Mouse (Mus musculus) stomach, postnatal 0 days (tissue): ENCODE measurements around the gene Gm44790. TPM values are rescaled to one million over a fixed set of nuclear protein-coding genes. Genes with fewer than 3 reads are reported as not detected.

ENCODE experiments used
- ATAC-seq: fragments of 200-750 bp; cut with Nextera tagmentation; 2 replicates; pipeline ENCODE4 v1.8.0; 2017; ENCODE audit not compliant: low FRiP score, low TSS enrichment
- DNase-seq: peaks from one replicate; pipeline ENCODE4 v3.0.0-alpha.2; 2016; ENCODE audit warnings: low spot score
- H3K27ac ChIP-seq: fragments of 300-500 bp; sonication (generic); replicated peaks from 2 replicates; pipeline ENCODE4 v1.5.1; 2014; ENCODE audit warnings: mild to moderate bottlenecking, control low read depth
- H3K27me3 ChIP-seq: fragments of 300-500 bp; sonication (generic); 2 replicates; pipeline ENCODE4 v1.6.1; 2014; ENCODE audit warnings: low read length; ENCODE audit not compliant: control insufficient read depth, insufficient read depth
- H3K36me3 ChIP-seq: fragments of 300-500 bp; sonication (generic); 2 replicates; pipeline ENCODE4 v1.6.1; 2014; ENCODE audit warnings: low read length, mixed read lengths; ENCODE audit not compliant: control insufficient read depth, insufficient read depth
- H3K4me1 ChIP-seq: fragments of 300-500 bp; sonication (generic); replicated peaks from 2 replicates; pipeline ENCODE4 v1.6.1; 2014; ENCODE audit warnings: antibody characterized with exemption; ENCODE audit not compliant: control insufficient read depth, insufficient read depth
- H3K4me2 ChIP-seq: fragments of 300-500 bp; sonication (generic); replicated peaks from 2 replicates; pipeline ENCODE4 v1.6.1; 2014; ENCODE audit warnings: low read depth, mild to moderate bottlenecking, control low read depth, moderate library complexity
- H3K4me3 ChIP-seq: fragments of 300-500 bp; sonication (generic); 2 replicates; pipeline ENCODE4 v1.5.1; 2014; ENCODE audit warnings: low read depth, low read length, control low read depth
- H3K9ac ChIP-seq: fragments of 300-500 bp; sonication (generic); 2 replicates; pipeline ENCODE4 v1.6.1; 2014; ENCODE audit warnings: mild to moderate bottlenecking, low read length, control low read depth, mixed read lengths
- H3K9me3 ChIP-seq: fragments of 300-500 bp; sonication (generic); 2 replicates; pipeline ENCODE4 v1.6.1; 2016; ENCODE audit warnings: low read length; ENCODE audit not compliant: control insufficient read depth
- CTCF ChIP-seq: IDR thresholded peaks from 2 replicates; pipeline ENCODE4 v1.5.1; 2016; ENCODE audit warnings: antibody characterized with exemption, low read depth, mild to moderate bottlenecking, moderate library complexity
- EP300 ChIP-seq: optimal IDR thresholded peaks from 2 replicates; pipeline ENCODE3; 2016; ENCODE audit warnings: antibody characterized with exemption
- WGBS: fragments of 180-500 bp; shearing (Covaris S2); extraction: QIAGEN DNeasy Blood & Tissue Kit; methylation state at CpG from one replicate; pipeline ENCODE4 v1.1.7; 2014; 5-methylcytosine and 5-hydroxymethylcytosine counted together
- polyA plus RNA-seq: library from polyadenylated mRNA; unstranded; fragments of >200 nt; fragmentation: Nextera tagmentation; extraction: Ambion mirVana; gene quantifications from 2 replicates; pipeline ENCODE4 v1.2.1, GENCODE M21; 2015

The Gm44790 gene
- polyA plus RNA-seq, 1 experiment from 2014 or later, result not detected

- WGBS, result 43% methylated on average over 7 of the region's 7 CpGs
- TF ChIP-seq EP300 (no peak), CTCF (peak; percentile 38)
- H3K36me3 ChIP-seq, result peaks cover 4% of the 10 kb centered on the region; the same call in 1 of the 2 replicates
Observed at GRCm38 (mm10) chr6:86473077-86473476, 46.6 kb downstream of the Gm44790 start.

GRCm38 (mm10) chr6:86474072-86474471 lies 47.6 kb downstream of the Gm44790 start:
- DNase-seq, result no peak
- Histone ChIP-seq H3K4me3 (no peak overlapping the region), H3K9ac (no peak overlapping the region), H3K27me3 (no peaks in the 10 kb centered on the region), H3K4me2 (no peak overlapping the region), H3K27ac (0 out of 2 replicates have a peak overlapping the region, but pooled peaks have one; percentile 13), H3K4me1 (peaks cover 9% of the 10 kb centered on the region), H3K9me3 (no peaks in the 10 kb centered on the region), H3K36me3 (peaks cover 4% of the 10 kb centered on the region; the same call in 1 of the 2 replicates)
- no peak for ATAC-seq
- 90% methylated on average over 5 of the region's 5 CpGs for WGBS
- TF ChIP-seq CTCF (no peak), EP300 (no peak)

More at GRCm38 (mm10) chr6:86473077-86473476, 46.6 kb downstream of the Gm44790 start:
- Histone ChIP-seq H3K9ac (peak overlapping the region; percentile 61), H3K27me3 (no peaks in the 10 kb centered on the region), H3K4me2 (peak overlapping the region; percentile 50), H3K4me3 (peak overlapping the region; percentile 35), H3K27ac (peak overlapping the region; percentile 88), H3K4me1 (peaks cover 9% of the 10 kb centered on the region), H3K9me3 (no peaks in the 10 kb centered on the region)
- ATAC-seq (no peak), DNase-seq (peak; percentile 27)

DNA sequence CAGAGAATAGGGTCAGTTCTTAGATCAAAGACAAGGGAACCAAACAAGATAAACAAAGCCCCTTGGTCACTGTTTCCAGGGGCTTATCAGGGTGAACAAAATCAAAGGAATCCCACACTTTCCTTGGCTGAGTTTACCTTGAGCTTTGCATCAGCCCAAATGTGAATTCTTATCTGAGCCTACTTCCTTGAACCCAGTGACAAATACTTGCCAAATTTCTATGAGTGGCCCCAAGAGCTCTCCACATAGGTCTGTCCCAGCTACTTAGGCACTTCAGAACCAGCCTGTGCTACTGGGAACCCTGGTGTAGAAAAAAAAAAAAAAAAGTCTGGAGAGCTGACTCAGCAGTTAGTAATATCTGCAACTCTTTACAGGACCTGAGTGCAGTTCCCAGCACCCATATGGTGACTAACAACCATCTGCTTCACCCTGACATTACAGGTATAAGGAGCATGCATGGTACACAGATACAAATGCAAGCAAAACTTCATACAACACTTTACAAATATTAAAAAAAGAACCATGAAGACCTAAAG lies 48.3 kb downstream of the Gm44790 start:
- no peak for ATAC-seq
- peaks cover 4% of the 10 kb centered on the region; the same call in 1 of the 2 replicates for H3K36me3 ChIP-seq
- no peak overlapping the region for H3K9ac ChIP-seq
- TF ChIP-seq EP300 (no peak), CTCF (no peak)
- peaks cover 9% of the 10 kb centered on the region for H3K4me1 ChIP-seq
- no peaks in the 10 kb centered on the region for H3K9me3 ChIP-seq
- no peak overlapping the region for H3K4me3 ChIP-seq
- no peak for DNase-seq
- peak overlapping the region; percentile 65; the same call in 1 of the 2 replicates for H3K27ac ChIP-seq
- no peaks in the 10 kb centered on the region for H3K27me3 ChIP-seq
- no peak overlapping the region for H3K4me2 ChIP-seq

DNA sequence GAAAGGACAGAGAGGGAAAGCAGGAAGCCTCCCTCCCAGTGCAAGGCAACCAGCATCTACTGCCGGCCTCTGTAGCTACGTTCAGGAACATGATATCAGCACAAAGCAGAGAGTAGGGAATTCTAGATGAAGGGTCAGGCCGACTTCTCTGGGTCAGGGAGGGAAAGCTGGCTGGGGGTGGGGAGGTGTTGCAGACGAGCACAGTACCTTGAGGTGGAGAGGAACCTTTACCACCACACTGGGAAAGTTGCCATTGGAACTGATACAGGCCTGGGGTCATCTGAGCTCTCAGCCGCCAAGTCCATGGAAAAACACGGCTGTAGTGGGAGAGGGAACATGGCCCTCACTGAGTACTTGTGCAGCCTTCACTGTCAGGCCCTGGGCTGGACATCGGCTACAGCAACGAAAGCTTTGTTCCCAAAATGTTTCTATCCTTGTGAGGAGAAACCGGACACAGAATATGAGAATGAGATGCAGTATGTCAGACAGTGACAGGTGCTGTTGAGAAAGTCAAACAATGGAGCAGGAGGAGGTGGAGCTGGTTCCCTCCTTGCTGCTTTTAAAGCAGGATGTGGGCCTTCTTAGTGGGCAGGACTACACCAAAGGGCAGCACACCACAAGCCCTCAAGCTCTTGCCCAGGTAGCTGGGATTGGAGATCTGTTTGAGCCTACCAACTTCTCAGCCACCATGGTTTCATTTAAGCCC lies 49.2 kb downstream of the Gm44790 start:
- ATAC-seq (no peak), DNase-seq (no peak)
- peak overlapping the region; percentile 65 for H3K27ac ChIP-seq
- H3K9ac ChIP-seq, result no peak overlapping the region
- TF ChIP-seq EP300 (no peak), CTCF (no peak)
- H3K4me3 ChIP-seq, result no peak overlapping the region
- H3K9me3 ChIP-seq, result no peaks in the 10 kb centered on the region
- H3K4me1 ChIP-seq, result peaks cover 9% of the 10 kb centered on the region
- no peak overlapping the region for H3K4me2 ChIP-seq
- H3K27me3 ChIP-seq, result no peaks in the 10 kb centered on the region
- 47% methylated on average over 9 of the region's 9 CpGs for WGBS
- no peaks in the 10 kb centered on the region for H3K36me3 ChIP-seq

DNA sequence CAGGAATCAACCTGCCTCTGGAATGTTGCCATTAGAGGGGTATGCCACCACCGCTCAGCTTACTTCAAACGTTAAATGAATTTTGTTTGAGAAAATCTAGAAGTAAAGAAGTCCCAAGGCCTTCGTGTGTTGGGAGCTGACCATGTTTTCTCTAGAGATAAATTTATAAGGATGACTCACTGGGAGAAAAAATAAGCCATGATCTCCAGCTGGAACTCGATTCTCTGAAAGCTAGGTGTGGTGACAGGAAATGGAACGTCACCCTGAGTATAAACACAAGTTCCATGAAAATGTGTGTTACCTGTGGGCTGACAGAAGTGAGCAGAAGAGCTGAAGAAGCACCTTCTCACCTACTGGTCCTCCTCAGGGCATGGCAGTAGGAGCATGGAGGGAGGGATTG lies 50.5 kb downstream of the Gm44790 start:
- Histone ChIP-seq H3K9ac (no peak overlapping the region), H3K27ac (peak overlapping the region; percentile 69; the same call in 1 of the 2 replicates), H3K4me1 (peaks cover 7% of the 10 kb centered on the region), H3K4me2 (no peak overlapping the region), H3K9me3 (no peaks in the 10 kb centered on the region), H3K36me3 (no peaks in the 10 kb centered on the region), H3K4me3 (no peak overlapping the region), H3K27me3 (no peaks in the 10 kb centered on the region)
- 37% methylated on average over 5 of the region's 5 CpGs for WGBS
- TF ChIP-seq EP300 (no peak), CTCF (no peak)
- no peak for ATAC-seq
- no peak for DNase-seq

DNA sequence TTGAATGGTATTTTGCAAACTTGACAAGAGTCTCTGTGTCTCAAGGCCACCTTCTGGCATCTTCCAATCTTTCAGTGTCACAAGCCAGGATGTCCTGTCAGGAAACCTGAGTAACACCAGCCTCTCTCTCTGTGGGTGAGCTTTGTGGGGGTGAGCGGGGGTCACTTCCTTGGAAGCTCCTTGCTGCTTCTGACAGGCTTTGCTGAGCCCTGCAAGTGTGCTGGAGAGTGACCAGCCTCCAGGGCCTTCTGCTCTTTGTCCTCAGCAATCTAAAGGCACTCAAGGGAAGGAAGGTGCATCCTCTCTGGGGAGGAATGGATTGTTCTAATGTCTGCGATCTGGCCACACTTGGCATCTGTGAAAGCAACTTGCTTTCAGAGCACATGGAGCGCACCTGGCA lies 52.9 kb downstream of the Gm44790 start:
- Histone ChIP-seq H3K9ac (no peak overlapping the region), H3K4me1 (no peaks in the 10 kb centered on the region), H3K36me3 (no peaks in the 10 kb centered on the region), H3K4me3 (no peak overlapping the region), H3K27me3 (no peaks in the 10 kb centered on the region), H3K27ac (peak overlapping the region; percentile 49), H3K4me2 (no peak overlapping the region), H3K9me3 (no peaks in the 10 kb centered on the region)
- WGBS, result 66% methylated on average over 3 of the region's 3 CpGs
- DNase-seq, result no peak
- ATAC-seq, result no peak
- TF ChIP-seq EP300, result no peak
- TF ChIP-seq CTCF, result no peak
